Mouse (Mus musculus) kidney, postnatal 0 days (tissue): ENCODE data around the gene Fkrp. TPM values are rescaled to one million over a fixed set of nuclear protein-coding genes. Genes with fewer than 3 reads are reported as not detected.

Source experiments
- ATAC-seq: fragments of 200-750 bp; cut with Nextera tagmentation; replicated peaks from 2 replicates; pipeline ENCODE4 v1.8.0; 2017; ENCODE audit warnings: low read depth, moderate number of reproducible peaks, moderate TSS enrichment, moderate library complexity; ENCODE audit not compliant: low FRiP score
- DNase-seq: peaks from one replicate; pipeline ENCODE4 v3.0.0-alpha.2; 2016; ENCODE audit warnings: low spot score
- H3K27ac ChIP-seq: fragments of 300-500 bp; sonication (generic); 2 replicates; pipeline ENCODE4 v1.5.1; 2014; ENCODE audit warnings: mild to moderate bottlenecking
- H3K27me3 ChIP-seq: fragments of 300-500 bp; sonication (generic); 2 replicates; pipeline ENCODE4 v1.6.1; 2014; ENCODE audit warnings: low read length, mixed read lengths; ENCODE audit not compliant: insufficient read depth
- H3K36me3 ChIP-seq: fragments of 300-500 bp; sonication (generic); 2 replicates; pipeline ENCODE4 v1.6.1; 2014; ENCODE audit warnings: low read length, mixed read lengths; ENCODE audit not compliant: insufficient read depth
- H3K4me1 ChIP-seq: fragments of 300-500 bp; sonication (generic); replicated peaks from 2 replicates; pipeline ENCODE4 v1.6.1; 2014; ENCODE audit warnings: antibody characterized with exemption, low read length, mixed read lengths; ENCODE audit not compliant: insufficient read depth
- H3K4me2 ChIP-seq: fragments of 300-500 bp; sonication (generic); 2 replicates; pipeline ENCODE4 v1.6.1; 2014; ENCODE audit warnings: mild to moderate bottlenecking, low read length, moderate library complexity, mixed read lengths
- H3K4me3 ChIP-seq: fragments of 300-500 bp; sonication (generic); replicated peaks from 2 replicates; pipeline ENCODE4 v1.5.1; 2014; ENCODE audit warnings: low read depth, low read length
- H3K9ac ChIP-seq: fragments of 300-500 bp; sonication (generic); 2 replicates; pipeline ENCODE4 v1.6.1; 2014; ENCODE audit warnings: low read depth, low read length
- H3K9me3 ChIP-seq: fragments of 300-500 bp; sonication (generic); replicated peaks from 2 replicates; pipeline ENCODE4 v1.6.1; 2016; ENCODE audit warnings: low read length, inconsistent platforms, mixed read lengths
- CTCF ChIP-seq: IDR thresholded peaks from 2 replicates; pipeline ENCODE4 v1.5.1; 2016; ENCODE audit warnings: antibody characterized with exemption, low read depth, mild to moderate bottlenecking, moderate library complexity
- WGBS: fragments of 180-500 bp; shearing (Covaris S2); extraction: QIAGEN DNeasy Blood & Tissue Kit; methylation state at CpG from one replicate; pipeline ENCODE4 v1.1.7; 2014; 5-methylcytosine and 5-hydroxymethylcytosine counted together
- polyA plus RNA-seq: library from polyadenylated mRNA; unstranded; fragments of >200 nt; fragmentation: Nextera tagmentation; extraction: Ambion mirVana; gene quantifications from 2 replicates; pipeline ENCODE4 v1.2.1, GENCODE M21; 2015

Fkrp gene
- polyA plus RNA-seq, 1 experiment from 2014 or later = 32.0 TPM

- no peak overlapping the region for H3K9ac ChIP-seq
- H3K36me3 ChIP-seq = peaks cover 17% of the 10 kb centered on the region; the same call in 1 of the 2 replicates
- H3K9me3 ChIP-seq = no peaks in the 10 kb centered on the region
- no peak for TF ChIP-seq CTCF
- DNase-seq (no peak), ATAC-seq (no peak)
- H3K4me1 ChIP-seq = peaks cover 6% of the 10 kb centered on the region
- H3K4me2 ChIP-seq = no peak overlapping the region
- 85% methylated on average over 19 of the region's 19 CpGs for WGBS
- no peaks in the 10 kb centered on the region for H3K27me3 ChIP-seq
- no peak overlapping the region for H3K4me3 ChIP-seq
- H3K27ac ChIP-seq = no peak overlapping the region
Measured at GRCm38 (mm10) chr7:16847507-16847906, 31.0 kb upstream of the Fkrp start.

GRCm38 (mm10) chr7:16846775-16847174 lies 30.2 kb upstream of the Fkrp start:
- Histone ChIP-seq H3K27me3 (no peaks in the 10 kb centered on the region), H3K9me3 (no peaks in the 10 kb centered on the region), H3K9ac (no peak overlapping the region), H3K4me3 (no peak overlapping the region), H3K4me2 (no peak overlapping the region), H3K4me1 (peaks cover 6% of the 10 kb centered on the region), H3K36me3 (peaks cover 15% of the 10 kb centered on the region; the same call in 1 of the 2 replicates), H3K27ac (no peak overlapping the region)
- ATAC-seq (no peak), DNase-seq (no peak)
- WGBS = 93% methylated on average over 5 of the region's 5 CpGs
- no peak for TF ChIP-seq CTCF

DNA sequence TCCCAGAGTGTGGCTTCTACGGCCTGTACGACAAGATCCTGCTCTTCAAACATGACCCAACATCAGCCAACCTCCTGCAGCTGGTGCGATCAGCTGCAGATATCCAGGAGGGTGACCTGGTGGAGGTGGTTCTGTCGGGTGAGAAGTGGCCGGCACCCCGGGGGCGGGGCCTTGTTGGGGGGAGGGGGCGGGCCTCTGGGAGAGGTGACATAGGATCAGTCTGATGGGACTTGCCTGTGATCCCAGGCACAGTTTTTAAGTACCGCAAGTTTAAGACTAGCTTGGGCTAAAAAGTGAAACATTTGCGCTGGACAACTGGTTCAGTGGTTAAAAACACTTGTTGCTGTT lies 29.3 kb upstream of the Fkrp start:
- H3K4me2 ChIP-seq = peak overlapping the region; percentile 94
- peak overlapping the region; percentile 63 for H3K4me3 ChIP-seq
- H3K9ac ChIP-seq = 0 out of 2 replicates have a peak overlapping the region, but pooled peaks have one; percentile 51
- peaks cover 17% of the 10 kb centered on the region; the same call in 1 of the 2 replicates for H3K36me3 ChIP-seq
- TF ChIP-seq CTCF = no peak
- ATAC-seq (no peak), DNase-seq (no peak)
- peaks cover 11% of the 10 kb centered on the region for H3K4me1 ChIP-seq
- H3K9me3 ChIP-seq = no peaks in the 10 kb centered on the region
- H3K27ac ChIP-seq = peak overlapping the region; percentile 84
- no peaks in the 10 kb centered on the region for H3K27me3 ChIP-seq
- 32% methylated on average over 10 of the region's 10 CpGs for WGBS

- DNase-seq = peak; percentile 51
- no peaks in the 10 kb centered on the region for H3K9me3 ChIP-seq
- no peak for TF ChIP-seq CTCF
- 25% methylated on average over 14 of the region's 14 CpGs for WGBS
- peak overlapping the region; percentile 51 for H3K9ac ChIP-seq
- ATAC-seq = peak; percentile 23; the same call in 1 of the 2 replicates
- peak overlapping the region; percentile 94 for H3K4me2 ChIP-seq
- peak overlapping the region; percentile 84 for H3K27ac ChIP-seq
- H3K36me3 ChIP-seq = peaks cover 16% of the 10 kb centered on the region; the same call in 1 of the 2 replicates
- H3K27me3 ChIP-seq = no peaks in the 10 kb centered on the region
- peaks cover 11% of the 10 kb centered on the region for H3K4me1 ChIP-seq
- H3K4me3 ChIP-seq = peak overlapping the region; percentile 63
Measured at GRCm38 (mm10) chr7:16845072-16845819, 28.7 kb upstream of the Fkrp start.

GRCm38 (mm10) chr7:16844696-16845071 lies 28.2 kb upstream of the Fkrp start:
- 36% methylated on average over 3 of the region's 3 CpGs for WGBS
- ATAC-seq (no peak), DNase-seq (no peak)

GRCm38 (mm10) chr7:16843441-16844171 lies 27.1 kb upstream of the Fkrp start:
- Histone ChIP-seq H3K4me3 (peak overlapping the region; percentile 63), H3K4me2 (peak overlapping the region; percentile 94), H3K36me3 (peaks cover 24% of the 10 kb centered on the region; the same call in 1 of the 2 replicates), H3K9me3 (no peaks in the 10 kb centered on the region), H3K27ac (peak overlapping the region; percentile 84), H3K27me3 (no peaks in the 10 kb centered on the region), H3K9ac (peak overlapping the region; percentile 75), H3K4me1 (peaks cover 11% of the 10 kb centered on the region)
- 1% methylated on average over 33 of the region's 33 CpGs for WGBS
- TF ChIP-seq CTCF = no peak
- DNase-seq = no peak
- ATAC-seq = no peak

More at GRCm38 (mm10) chr7:16844696-16845071, 28.2 kb upstream of the Fkrp start:
- Histone ChIP-seq H3K4me2 (peak overlapping the region; percentile 94), H3K27ac (peak overlapping the region; percentile 84), H3K4me1 (peaks cover 11% of the 10 kb centered on the region), H3K27me3 (no peaks in the 10 kb centered on the region), H3K9me3 (no peaks in the 10 kb centered on the region), H3K36me3 (peaks cover 16% of the 10 kb centered on the region; the same call in 1 of the 2 replicates), H3K4me3 (peak overlapping the region; percentile 63), H3K9ac (peak overlapping the region; percentile 75)
- no peak for TF ChIP-seq CTCF
